Comparison of ENCODE assay signal across 1 mouse cellular context in genomic region chr10:81556282-81556681, GRCm38 (mm10).
TF ChIP-seq lines count a peak whose summit lies in the region.

No protein-coding gene starts in this region.

TF ChIP-seq in MEL, 35 proteins besides CTCF, POLR2A, EP300 and RAD21:
- TF ChIP-seq CHD2 (IDR thresholded peaks at IDR 0.05; ENCODE audit: low read length) (no peak), TAL1 (IDR thresholded peaks at IDR 0.05; ENCODE audit: low read length) (no peak), ZC3H11A (IDR thresholded peaks at IDR 0.05; ENCODE audit: low read depth, low read length) (no peak), MEF2A (IDR thresholded peaks at IDR 0.05; ENCODE audit: extremely low read depth, insufficient replicate concordance, low read depth, low read length, poor library complexity, severe bottlenecking) (no peak), NELFE (IDR thresholded peaks at IDR 0.05; ENCODE audit: low read depth, low read length) (no peak), GABPA (IDR thresholded peaks at IDR 0.05; ENCODE audit: low read depth, low read length) (no peak), TCF12 (IDR thresholded peaks at IDR 0.05; ENCODE audit: low read depth, low read length) (no peak), MAX (IDR thresholded peaks at IDR 0.05; ENCODE audit: low read length) (no peak), BHLHE40 (IDR thresholded peaks at IDR 0.05; ENCODE audit: borderline replicate concordance, low read depth, low read length) (no peak), MAZ (IDR thresholded peaks at IDR 0.05; ENCODE audit: low read depth, low read length) (no peak), POLR2AphosphoS2 (IDR thresholded peaks at IDR 0.05; ENCODE audit: low read length) (no peak), MAFK (IDR thresholded peaks at IDR 0.05; ENCODE audit: borderline replicate concordance, low read depth, low read length) (no peak), ZMIZ1 (IDR thresholded peaks at IDR 0.05; ENCODE audit: low read depth, low read length) (no peak), POLR2AphosphoS5 (IDR thresholded peaks at IDR 0.05; ENCODE audit: borderline replicate concordance, low read depth, low read length) (no peak), ETS1 (IDR thresholded peaks at IDR 0.05; ENCODE audit: low read depth, low read length) (no peak), E2F4 (IDR thresholded peaks at IDR 0.05; ENCODE audit: borderline replicate concordance, low read depth, low read length) (no peak), JUND (IDR thresholded peaks at IDR 0.05; ENCODE audit: low read depth, low read length) (no peak), TBP (IDR thresholded peaks at IDR 0.05; ENCODE audit: low read depth, low read length) (no peak)
